Mouse (Mus musculus): Measurements from ENCODE around the gene Gm45716.
"Not testable (repeated sequence)": the region's sequence is repeated elsewhere in the genome, so short reads cannot be mapped to it uniquely, and the experiment has no call there.

Gene Gm45716

DNA sequence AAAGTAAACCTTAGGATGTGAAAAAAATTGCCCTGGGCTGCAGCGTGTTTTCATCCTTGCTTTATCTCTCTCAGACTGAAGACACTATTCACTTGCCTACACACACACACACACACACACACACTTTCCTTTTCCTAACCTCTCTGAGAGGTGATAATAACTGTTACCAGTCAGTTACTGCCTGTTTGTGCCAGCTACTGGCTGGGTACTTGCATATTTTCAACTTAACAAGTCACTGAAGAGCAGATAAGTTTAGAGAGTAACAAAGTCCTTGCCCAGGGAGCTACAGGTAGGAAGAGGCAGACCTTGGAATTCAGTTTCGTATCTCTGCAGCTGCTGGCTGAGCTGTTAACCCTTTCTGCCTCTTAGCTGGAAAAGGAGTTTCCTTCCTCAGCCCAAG is 64.4 kb downstream of the Gm45716 start:
- no peak for DNase-seq

DNA sequence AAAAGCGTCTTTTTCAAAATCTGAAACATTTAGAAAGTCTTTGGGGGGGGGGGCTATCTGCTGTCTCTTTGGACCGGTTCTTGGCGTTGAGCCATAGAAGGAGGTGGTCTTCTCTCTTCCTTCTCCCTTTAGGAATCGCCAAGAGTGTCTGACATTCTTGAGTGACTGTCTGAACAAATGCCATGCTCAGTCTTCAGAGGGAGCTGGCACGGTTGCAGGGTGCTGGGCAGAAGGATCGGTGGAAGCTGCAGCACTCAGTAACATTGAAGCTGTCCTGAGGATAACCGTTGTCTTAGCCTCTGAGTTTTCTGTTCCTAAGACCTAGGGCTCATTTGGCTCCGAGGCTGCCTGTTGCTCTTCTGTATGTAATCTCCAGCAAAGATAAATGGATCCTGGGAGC is 64.9 kb downstream of the Gm45716 start:
- no peak for DNase-seq

DNA sequence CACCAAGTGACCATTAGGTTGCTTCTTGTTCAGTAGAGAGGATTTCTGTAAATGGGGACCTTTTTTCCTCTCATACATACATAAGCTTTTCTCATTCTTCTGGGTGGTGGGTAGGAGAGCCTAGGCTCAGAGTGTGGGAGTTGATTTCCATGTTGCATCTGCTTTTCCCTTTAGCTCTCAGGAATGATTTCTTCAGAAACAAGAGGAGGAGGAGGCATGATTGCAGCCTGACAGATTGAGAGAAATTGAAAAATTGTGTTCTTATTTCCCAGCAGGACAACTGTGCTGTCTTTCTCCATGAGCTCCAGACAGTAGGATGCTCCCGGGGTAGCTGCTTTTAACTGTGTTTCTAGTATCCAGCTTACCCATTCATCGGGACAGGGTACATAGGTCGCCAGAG is 67.1 kb downstream of the Gm45716 start:
- DNase-seq: no peak

DNA sequence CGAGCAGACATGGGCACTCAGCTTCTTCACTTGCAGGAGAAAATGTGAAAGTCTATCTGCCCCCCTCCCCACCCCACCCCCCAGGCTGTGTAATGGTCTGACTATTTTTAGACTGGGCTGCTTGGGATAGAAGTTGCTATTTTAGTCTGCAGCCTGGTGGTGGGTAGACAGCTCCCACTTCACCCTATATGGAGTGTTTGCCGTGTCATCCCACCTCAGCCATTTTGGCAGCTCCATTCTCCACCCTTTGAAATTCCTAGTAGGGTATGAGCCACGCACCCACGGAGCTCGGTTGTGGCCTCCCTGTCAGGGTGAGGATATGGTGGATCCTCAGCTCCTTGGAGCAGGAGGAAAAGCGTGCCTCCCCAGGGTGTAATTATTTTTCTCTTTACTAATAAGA is 68.2 kb downstream of the Gm45716 start:
- no peak for DNase-seq

DNA sequence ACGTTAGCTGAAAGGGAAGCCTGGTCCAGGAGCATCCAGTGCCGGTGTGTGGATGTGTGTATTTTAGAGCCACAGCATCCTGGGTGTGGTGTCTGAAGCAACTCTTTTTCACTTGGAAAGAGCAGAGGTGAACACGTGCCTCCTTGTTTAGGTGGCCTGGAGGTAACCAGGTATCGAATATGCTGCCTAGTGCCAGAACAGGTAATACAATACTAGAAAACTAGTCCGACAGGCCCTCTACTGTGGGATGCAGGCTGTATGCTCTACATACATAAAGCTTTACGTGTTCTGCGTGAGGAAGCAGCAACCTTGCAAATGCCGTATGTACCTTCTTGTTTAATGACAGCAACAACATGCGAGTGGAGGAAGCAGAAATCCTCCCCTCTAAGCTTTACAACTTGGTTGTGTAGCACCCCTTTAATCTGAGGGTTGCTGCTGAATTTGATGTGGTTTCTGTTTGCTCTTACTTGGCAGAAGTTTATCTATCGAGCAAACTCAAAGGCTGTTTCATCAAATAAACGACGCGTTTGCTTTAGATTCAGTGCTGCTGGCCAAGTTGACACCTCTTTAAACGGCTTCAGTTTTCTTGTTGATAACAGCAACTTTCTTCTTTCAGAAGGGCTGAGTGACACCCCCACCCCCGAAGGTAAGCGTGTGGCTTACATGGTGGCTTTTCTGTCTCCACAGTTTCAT is 69.5 kb downstream of the Gm45716 start:
- no peak for DNase-seq

DNA sequence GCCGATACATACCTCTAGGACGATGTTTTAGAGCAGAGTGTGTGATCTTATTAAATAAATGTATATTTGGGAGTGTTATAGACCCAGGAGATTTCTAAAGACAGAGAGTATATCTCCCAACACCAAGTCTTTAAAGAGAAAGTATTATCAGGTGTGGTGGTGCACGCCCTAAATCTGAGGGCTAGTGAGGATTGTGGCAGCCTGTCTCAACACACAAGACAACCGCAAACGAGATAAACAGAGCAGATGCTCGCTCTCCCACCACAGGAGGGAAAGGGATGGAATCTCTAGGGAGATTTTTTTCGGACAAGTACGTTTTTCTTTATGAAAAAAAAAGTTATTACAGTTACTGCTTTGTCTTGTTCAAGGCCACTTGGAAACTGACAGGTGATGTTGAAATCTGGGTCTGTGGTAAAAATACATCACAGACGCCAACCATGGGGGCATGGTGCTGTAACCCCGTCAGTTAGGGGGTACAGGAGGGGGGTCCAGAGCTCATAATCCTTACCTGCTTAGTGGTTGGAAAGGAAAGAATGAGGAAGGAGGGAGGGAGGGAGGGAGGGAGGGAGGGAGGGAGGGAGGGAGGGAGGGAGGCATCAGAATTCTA is 70.9 kb downstream of the Gm45716 start:
- DNase-seq: no peak

DNA sequence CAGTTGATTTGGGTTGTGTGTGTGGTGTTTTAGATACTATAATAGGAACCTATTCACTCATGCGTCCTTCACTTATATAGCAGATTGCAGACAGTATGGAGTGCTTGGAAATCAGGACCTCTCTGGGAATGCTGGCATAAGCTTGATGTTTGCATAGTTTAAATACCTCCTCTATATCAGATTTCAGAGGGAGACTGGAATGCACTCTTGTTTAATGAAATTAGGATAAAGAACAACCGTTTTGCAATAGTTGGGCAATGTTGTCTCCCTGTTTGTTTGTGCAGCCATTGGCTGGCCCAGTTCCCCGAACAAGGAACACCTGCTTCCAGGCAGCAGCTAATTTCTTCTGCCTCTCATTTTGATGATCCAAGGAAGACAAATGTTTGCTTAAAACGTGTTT is 71.6 kb downstream of the Gm45716 start:
- DNase-seq: no peak

DNA sequence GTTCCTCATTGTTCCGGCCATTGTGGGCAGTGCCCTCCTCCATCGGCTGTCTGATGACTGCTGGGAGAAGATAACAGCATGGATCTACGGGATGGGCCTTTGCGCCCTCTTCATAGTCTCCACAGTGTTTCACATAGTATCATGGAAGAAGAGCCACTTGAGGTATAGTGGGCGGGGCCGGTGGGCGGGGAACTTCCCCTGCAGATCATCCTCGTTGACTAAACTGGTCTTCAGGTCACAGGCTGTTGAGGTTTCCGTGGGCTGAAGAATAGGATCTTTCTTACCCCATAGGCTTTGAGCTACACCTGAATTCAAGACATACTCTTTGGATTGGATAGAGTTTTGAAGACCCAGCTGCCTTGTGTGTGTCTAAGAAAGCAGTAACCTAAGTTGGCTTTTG is 72.3 kb downstream of the Gm45716 start:
- DNase-seq: no peak

DNA sequence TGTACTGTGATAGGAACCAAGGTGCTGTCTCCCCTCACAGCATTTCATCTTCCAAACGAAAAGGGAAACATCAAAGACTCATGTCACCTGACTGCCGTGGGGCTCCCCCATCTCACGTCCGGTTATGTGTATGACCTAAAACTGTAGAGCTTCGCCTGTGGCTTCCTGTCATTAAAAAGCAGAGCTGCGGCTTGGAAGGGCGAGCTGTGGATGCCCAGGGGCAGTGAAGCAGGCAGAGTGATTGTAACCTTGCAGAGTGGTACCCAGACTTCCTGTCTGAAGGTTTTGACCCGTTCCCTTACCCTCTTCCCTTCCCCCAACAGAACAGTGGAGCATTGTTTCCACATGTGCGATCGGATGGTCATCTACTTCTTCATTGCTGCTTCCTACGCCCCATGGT is 76.7 kb downstream of the Gm45716 start:
- DNase-seq: no peak

DNA sequence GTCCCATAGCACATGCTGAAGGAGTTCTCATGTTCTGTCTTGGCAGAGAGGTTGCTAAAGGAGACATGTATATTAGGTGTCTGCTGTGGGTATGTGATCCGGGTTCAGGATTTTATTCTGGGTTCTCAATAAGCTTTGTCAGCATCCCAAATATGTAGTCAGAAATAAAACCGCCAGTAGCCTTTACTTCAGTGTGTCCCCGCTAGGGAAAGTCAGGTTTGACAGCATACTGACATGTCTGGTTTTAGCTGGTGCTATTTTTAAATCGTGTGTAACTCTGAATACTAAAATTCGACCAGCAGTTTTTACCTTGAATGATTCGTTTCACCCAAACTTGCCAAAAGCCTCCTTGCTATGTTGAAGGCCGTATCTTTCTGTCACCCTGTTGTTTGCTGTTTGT is 78.1 kb downstream of the Gm45716 start:
- DNase-seq: no peak

DNA sequence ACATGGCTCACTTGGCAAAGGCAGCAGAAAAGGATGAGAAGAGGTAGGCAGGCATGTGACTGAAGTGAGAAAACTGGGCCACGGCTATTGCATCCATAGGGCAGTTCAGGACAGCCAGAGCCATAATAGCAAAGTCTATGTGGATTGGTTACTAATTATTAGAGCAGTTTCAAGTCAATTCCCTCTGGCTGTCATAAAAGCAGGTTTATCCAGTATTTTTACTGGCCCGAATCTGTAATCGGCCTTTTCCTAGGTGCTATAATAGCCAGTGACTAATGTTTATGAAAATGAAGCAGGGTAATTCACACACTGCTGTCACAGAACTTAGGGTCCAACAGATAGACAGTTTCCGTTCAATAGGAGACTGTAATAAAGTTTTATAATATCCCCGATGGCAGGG is 81.5 kb downstream of the Gm45716 start:
- peak; percentile 71 for DNase-seq

DNA sequence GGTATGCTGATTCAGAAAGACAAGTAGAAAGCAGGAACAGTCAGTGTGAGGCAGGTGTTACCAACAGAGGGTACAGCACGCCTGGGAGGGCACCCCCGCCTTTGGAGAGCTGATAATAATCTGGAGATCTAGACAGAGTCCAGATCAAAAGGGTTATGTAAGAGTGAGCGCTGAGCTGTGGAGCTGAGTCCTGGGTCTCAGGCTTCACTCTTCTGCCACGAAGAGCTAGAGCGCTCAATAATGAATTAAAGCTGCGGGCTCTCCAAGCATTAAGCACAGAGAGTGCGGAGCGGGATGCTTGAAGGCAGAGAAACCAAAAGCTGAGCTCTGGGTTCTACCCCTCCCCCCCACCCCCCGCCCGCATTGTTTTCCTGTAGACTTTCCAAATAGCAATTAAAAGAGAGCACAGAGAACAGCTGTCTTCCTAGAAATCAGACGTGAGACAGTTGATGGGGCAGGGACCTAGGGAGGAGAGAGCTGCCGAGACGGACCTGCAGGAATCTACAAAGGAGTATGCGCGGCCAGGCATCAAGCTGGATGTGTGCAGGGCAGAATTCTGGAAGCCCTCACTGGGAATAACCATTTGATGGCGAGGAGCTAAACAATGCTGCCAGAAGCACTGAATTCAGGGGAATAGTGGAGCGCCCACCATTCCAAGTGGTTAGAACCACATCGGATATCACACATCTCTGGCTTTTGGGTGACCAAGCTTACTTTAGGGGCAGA is 82.1 kb downstream of the Gm45716 start:
- peak; percentile 66 for DNase-seq

DNA sequence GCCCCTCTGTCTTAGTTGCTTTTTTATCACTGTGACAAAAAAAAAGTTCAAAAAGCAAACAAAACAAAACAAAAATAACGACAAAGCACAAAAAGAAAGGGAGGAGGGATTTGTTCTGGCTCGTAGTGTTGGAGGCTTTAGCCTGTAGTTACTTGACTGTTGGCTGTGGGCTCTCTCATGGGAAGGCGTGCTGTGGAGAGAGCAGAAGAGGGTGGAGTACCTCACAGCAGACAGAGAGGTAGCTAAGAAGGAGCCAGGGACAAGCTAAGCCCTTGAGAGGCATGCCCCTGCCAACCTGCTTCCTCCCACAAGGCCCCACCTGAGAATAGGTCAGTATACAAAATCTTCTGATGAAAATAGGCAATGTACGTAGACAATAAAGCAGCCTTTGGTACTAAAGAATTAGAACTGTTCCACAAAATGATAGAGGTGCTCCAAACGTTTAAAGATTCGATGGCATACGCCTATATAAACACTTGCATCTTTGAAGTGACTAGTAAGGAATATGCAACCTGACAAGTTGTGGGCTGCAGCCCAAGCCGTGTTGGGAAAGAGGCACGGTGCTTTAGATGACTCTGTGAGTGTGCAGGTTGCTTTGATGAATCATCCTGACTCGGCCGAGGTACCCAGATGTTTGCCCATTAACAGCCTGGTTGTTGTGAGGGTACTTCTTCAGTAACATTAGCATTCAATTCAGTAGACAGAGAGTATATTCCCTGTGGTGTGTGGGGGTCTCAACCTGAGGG is 82.8 kb downstream of the Gm45716 start:
- no peak for DNase-seq

DNA sequence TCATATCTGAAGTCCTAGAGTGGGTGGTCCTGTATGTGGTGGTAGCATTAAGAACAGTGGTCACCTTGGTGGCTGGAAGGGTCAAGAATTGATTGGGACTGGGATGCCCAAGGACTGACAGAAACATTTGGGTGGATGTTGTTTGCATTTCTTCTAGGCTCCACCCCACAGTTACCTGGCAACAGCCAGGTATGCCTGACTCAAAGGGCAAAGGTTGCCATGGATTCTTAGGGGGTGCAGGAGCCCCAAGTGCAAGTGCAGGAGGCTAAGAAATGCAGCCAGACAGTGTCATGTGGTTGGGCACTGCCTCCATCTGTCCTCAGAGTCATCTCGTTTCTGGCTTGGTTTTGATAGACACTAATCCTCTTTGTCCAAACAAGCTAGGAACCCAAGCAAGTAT is 86.7 kb downstream of the Gm45716 start:
- no peak for DNase-seq

DNA sequence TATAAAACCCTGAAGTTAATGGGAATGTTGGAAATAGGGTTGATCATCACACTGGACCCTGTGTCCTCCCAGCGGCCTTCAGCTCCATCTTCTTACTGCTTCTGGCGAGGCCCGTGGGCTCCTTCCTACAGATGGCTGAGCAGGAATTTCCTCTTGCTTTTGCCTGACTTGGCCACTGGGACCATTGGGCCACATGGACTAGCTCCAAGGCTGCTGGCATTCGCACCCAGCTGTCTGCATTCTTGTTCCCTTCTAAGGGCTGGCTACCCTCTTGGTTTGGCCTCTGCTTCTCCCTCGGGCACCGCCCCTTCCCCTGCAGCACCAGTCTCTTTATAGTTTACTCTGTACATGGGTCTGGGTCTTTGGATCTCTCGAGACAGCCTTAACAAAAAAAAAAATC is 88.2 kb downstream of the Gm45716 start:
- DNase-seq: peak; percentile 44

DNA sequence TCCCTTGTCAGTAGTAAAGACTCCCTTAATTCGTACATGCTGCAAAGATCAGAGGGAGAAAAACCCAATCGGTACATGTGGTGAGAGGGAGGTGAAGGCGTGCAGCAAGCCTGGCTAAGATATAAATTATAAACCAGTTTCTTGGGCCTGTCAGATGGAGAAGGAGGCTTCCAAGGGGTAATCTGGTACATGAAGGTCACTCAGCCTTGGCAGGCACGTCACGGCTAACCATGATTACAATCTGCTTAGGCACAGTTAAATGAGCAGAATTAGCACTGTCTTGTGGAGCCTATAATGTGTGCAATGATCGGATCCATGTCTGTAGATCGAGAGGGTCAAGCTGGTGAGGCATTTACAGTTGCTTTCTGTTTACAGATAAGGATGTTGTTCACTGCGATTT is 88.7 kb downstream of the Gm45716 start:
- DNase-seq: no peak

DNA sequence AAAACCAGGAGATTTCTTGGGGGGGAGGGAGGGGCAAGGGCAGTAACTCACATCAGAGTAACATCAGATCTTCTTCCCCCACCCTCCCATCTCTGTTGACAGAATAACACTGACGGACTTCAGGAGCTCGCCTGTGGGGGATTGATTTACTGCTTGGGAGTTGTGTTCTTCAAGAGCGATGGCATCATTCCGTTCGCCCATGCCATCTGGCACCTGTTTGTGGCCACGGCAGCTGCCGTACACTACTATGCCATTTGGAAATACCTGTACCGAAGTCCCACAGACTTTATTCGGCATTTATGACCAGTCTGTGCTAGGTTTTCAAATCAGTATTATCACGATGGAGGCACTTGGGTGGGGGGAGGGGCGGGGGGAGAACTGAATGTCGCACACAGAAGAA is 89.1 kb downstream of the Gm45716 start:
- DNase-seq: no peak

DNA sequence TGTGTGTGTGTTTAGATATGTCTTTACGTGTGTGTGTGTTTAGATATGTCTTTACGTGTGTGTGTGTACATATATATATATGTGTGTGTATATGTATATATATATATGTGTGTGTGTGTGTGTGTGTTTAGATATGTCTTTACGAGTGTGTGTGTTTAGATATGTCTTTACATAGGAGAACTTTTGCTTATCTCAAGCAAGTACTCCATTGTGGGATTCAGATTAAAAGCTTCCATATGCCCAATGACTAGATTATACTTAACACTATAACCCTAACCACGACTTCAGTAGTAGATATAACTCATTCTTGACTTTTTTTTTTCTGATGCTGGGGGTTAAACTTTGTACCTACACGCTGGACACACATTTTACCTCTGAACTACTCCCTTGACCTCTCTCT is 92.6 kb downstream of the Gm45716 start:
- no peak for DNase-seq

DNA sequence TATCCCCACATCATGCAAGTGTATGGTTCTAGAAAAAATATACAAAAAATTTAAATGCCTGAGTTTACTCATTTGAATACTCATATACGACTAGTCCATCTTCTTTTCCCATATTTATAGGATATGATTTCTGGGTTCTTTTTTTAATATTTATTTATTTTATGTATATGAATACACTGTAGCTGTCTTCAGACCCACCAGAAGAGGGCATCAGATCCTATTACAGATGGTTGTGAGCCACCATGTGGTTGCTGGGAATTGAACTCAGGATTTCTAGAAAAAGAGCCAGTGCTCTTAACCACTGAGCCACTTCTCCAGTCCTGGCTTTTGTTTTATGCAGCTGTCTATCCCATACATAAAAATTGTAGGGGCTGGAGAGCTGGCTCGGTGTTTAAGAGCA is 94.5 kb downstream of the Gm45716 start:
- not testable (repeated sequence) for DNase-seq

DNA sequence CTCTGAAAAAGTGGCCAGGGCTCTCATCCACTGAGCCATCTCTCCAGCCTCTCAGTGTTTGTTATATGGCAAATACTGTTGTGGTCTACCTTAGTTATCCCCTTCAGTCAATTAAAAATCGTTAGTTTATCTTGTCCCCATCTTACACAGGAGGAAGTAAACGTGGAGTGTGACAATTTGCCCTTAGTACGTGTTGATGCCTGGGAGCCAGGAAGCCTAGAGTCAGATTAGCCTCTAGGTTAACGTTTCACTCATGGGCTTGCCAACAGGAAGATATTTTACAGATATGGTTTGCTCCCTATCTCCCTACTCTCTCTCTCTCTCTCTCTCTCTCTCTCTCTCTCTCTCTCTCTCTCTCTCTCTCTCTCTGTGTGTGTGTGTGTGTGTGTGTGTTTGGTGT is 95.7 kb downstream of the Gm45716 start:
- no peak for DNase-seq

DNA sequence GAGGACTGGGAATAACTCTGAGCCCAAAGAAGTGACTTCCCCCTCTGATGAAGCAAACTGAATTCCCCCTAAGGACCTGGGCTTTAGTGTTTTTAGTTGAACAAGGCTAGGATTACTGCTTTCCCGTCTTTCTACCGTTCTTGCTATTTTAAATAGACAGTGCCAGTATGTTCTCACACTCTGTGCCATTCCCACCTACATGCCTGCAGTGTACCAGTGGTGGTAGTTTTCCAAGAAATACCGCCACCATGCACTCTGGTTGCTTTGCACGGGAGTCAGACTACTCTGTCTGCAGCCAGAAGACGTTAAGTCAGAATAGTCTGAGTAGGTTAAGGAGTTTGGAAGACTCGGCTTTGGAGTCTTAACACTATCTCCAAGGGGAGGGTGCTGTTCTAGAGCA is 96.1 kb downstream of the Gm45716 start:
- no peak for DNase-seq

DNA sequence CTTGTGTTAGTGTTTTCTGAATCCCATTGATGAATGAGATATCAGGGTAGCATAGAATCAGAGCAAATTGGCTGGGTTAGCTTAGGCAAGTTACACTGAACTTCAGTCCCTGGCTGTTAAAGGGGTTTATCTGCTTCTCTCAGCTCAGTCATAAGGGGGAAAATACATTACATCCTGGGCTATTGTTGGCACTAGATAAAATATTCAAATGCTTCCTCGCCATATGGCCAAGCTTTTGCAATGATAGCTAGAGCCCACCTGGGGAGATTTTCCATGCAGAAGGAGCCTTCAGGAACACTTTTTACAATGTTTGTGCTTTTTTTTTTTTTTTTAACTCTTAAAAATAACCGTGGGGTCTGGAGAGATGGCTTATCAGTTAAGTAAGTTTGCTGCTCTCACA is 96.6 kb downstream of the Gm45716 start:
- no peak for DNase-seq

DNA sequence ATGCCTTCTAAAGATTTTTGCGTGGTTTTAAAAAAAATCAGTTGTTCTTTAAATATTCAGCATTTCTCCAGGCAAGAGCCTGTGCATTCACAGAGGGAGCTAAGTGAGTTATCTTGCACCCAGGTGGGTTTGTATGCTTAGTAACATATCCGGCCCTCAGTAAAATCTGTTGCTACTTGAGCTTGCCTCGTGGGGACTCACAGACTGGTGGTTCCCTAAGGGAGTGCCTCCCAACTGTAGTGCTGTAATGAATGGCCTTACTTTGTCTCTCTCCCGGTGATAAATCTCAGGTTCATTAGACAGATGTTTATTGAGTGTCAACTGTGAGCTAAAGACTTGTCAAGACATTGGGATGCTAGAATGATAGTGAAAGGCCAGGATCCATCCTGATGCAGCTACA is 97.1 kb downstream of the Gm45716 start:
- DNase-seq: no peak

Measured in kidney, adult 11 months (tissue).